Mouse (Mus musculus) lung, adult 2 months (tissue): Measurements from ENCODE around the gene Arfgap3.

ENCODE experiments used
- CTCF ChIP-seq: fragments of 200-500 bp; IDR thresholded peaks from 2 replicates; pipeline ENCODE4 v1.5.1; 2011; ENCODE audit warnings: mild to moderate bottlenecking, low read length, control low read depth; ENCODE audit not compliant: insufficient read depth
- POLR2A ChIP-seq: fragments of 200-500 bp; IDR thresholded peaks from 2 replicates; pipeline ENCODE4 v1.6.1; 2011; ENCODE audit warnings: low read depth, mild to moderate bottlenecking, control low read depth, low read length, borderline replicate concordance; ENCODE audit errors: extremely low read depth

GRCm38 (mm10) chr15:83299450-83299849 lies 50.6 kb downstream of the Arfgap3 start:
- TF ChIP-seq CTCF = no peak
- TF ChIP-seq POLR2A = no peak
